Mouse (Mus musculus) thymus, postnatal 4 days (tissue): ENCODE measurements around the gene A530084C06Rik.

Source experiments
- DNase-seq: peaks from one replicate; pipeline ENCODE4 v3.0.0; 2021

A530084C06Rik gene

GRCm38 (mm10) chr13:31534726-31535125 lies 24.4 kb downstream of the A530084C06Rik start:
- no peak for DNase-seq

- DNase-seq, result no peak
These were observed 27.5 kb downstream of the A530084C06Rik start for GRCm38 (mm10) chr13:31531651-31532061.

GRCm38 (mm10) chr13:31531186-31531585 lies 27.9 kb downstream of the A530084C06Rik start:
- DNase-seq, result no peak

- no peak for DNase-seq
These were observed 34.2 kb downstream of the A530084C06Rik start for GRCm38 (mm10) chr13:31524976-31525375.

GRCm38 (mm10) chr13:31518971-31519370 lies 40.2 kb downstream of the A530084C06Rik start:
- no peak for DNase-seq

- no peak for DNase-seq
These were observed 40.7 kb downstream of the A530084C06Rik start for GRCm38 (mm10) chr13:31518411-31518886.

GRCm38 (mm10) chr13:31515261-31515660 lies 43.9 kb downstream of the A530084C06Rik start:
- DNase-seq, result no peak

GRCm38 (mm10) chr13:31506494-31507167 lies 52.5 kb downstream of the A530084C06Rik start:
- no peak for DNase-seq
